Mouse (Mus musculus) CH12.LX (cell line): ENCODE data around the gene Gimap9. TPM values are rescaled to one million over a fixed set of nuclear protein-coding genes. Genes with fewer than 3 reads are reported as not detected.

Source experiments
- DNase-seq: peaks from one replicate; pipeline ENCODE4 v3.0.0-alpha.2; 2013; ENCODE audit errors: extremely low read depth
- H3K27ac ChIP-seq: 2 replicates; pipeline ENCODE4 v1.5.1; 2012; ENCODE audit warnings: low read depth, mild to moderate bottlenecking, control low read depth, moderate library complexity; ENCODE audit not compliant: insufficient read depth
- H3K27me3 ChIP-seq: replicated peaks from 2 replicates; pipeline ENCODE3; 2012; ENCODE audit warnings: inconsistent platforms
- H3K36me3 ChIP-seq, 2 experiments: replicated peaks in 1 of 2; 2 replicates each; pipeline versions ENCODE3 to v1.6.1; 2012; ENCODE audit warnings: inconsistent platforms in 1 of 2, low read length in 1 of 2, mild to moderate bottlenecking in 1 of 2, mixed read lengths in 1 of 2, moderate library complexity in 1 of 2; ENCODE audit not compliant: control insufficient read depth in 1 of 2, insufficient read depth in 1 of 2
- H3K4me1 ChIP-seq, 2 experiments: 2 replicates each; pipeline ENCODE4 v1.6.1; 2012; ENCODE audit warnings: inconsistent platforms in 1 of 2, moderate library complexity in 1 of 2; ENCODE audit not compliant: insufficient read depth in 2 of 2, control insufficient read depth in 1 of 2
- H3K4me2 ChIP-seq: 2 replicates; pipeline ENCODE4 v1.6.1; 2012; ENCODE audit warnings: low read depth, mild to moderate bottlenecking, control low read depth; ENCODE audit not compliant: poor library complexity, insufficient read depth, severe bottlenecking
- H3K4me3 ChIP-seq, 3 experiments: fragments of 150-350 bp in 1 of 3; sonication (generic) in 1 of 3; replicated peaks in 1 of 3; 2 replicates each; pipeline versions ENCODE3 to v1.5.1; 2011 to 2012; ENCODE audit warnings: low read depth in 2 of 3, low read length in 2 of 3, mild to moderate bottlenecking in 2 of 3, moderate library complexity in 2 of 3, control low read depth in 1 of 3, improper control_type of control experiment in 1 of 3, inconsistent platforms in 1 of 3, mixed read lengths in 1 of 3; ENCODE audit not compliant: poor library complexity in 1 of 3
- H3K79me2 ChIP-seq: replicated peaks from 2 replicates; pipeline ENCODE4 v1.6.1; 2012; ENCODE audit warnings: mild to moderate bottlenecking, moderate library complexity; ENCODE audit not compliant: control insufficient read depth, poor library complexity, insufficient read depth, severe bottlenecking; ENCODE audit errors: extremely low read depth
- H3K9ac ChIP-seq: 2 replicates; pipeline ENCODE4 v1.6.1; 2012; ENCODE audit warnings: low read depth, mild to moderate bottlenecking, control low read depth, moderate library complexity; ENCODE audit not compliant: insufficient read depth
- H3K9me3 ChIP-seq: replicated peaks from 2 replicates; pipeline ENCODE3; 2012; ENCODE audit warnings: low read length, inconsistent platforms, mixed read lengths
- CHD1 ChIP-seq: IDR thresholded peaks from 2 replicates; pipeline ENCODE4 v1.6.1; 2012; ENCODE audit warnings: low read depth, low read length, improper control_type of control experiment, inconsistent platforms
- CTCF ChIP-seq, 2 experiments: IDR thresholded peaks in 1 of 2; conservative IDR thresholded peaks in 1 of 2; 2 replicates each; pipeline ENCODE4 v1.5.1; 2011 to 2012; ENCODE audit warnings: low read depth in 2 of 2, low read length in 2 of 2, improper control_type of control experiment in 1 of 2, inconsistent platforms in 1 of 2, mild to moderate bottlenecking in 1 of 2, moderate library complexity in 1 of 2
- E2F4 ChIP-seq: IDR thresholded peaks from 2 replicates; pipeline ENCODE4 v1.6.1; 2011; ENCODE audit warnings: low read depth, low read length, improper control_type of control experiment; ENCODE audit not compliant: insufficient replicate concordance
- ELF1 ChIP-seq: IDR thresholded peaks from 2 replicates; pipeline ENCODE4 v1.6.1; 2014; ENCODE audit warnings: low read depth, mild to moderate bottlenecking, inconsistent platforms, low read length, improper control_type of control experiment
- EP300 ChIP-seq: IDR thresholded peaks from 2 replicates; pipeline ENCODE4 v1.6.1; 2011; ENCODE audit warnings: low read length, improper control_type of control experiment
- ETS1 ChIP-seq: conservative IDR thresholded peaks from 2 replicates; pipeline ENCODE4 v1.6.1; 2012; ENCODE audit warnings: low read depth, mild to moderate bottlenecking, inconsistent platforms, low read length, improper control_type of control experiment, moderate library complexity
- JUN ChIP-seq: IDR thresholded peaks from 2 replicates; pipeline ENCODE4 v1.6.1; 2011; ENCODE audit warnings: low read depth, mild to moderate bottlenecking, low read length, improper control_type of control experiment, moderate library complexity; ENCODE audit not compliant: insufficient read depth
- KAT2A ChIP-seq: IDR thresholded peaks from 2 replicates; pipeline ENCODE4 v1.6.1; 2012; ENCODE audit warnings: low read length, improper control_type of control experiment, inconsistent platforms; ENCODE audit not compliant: insufficient replicate concordance
- MAFK ChIP-seq: IDR thresholded peaks from 2 replicates; pipeline ENCODE4 v1.6.1; 2011; ENCODE audit warnings: low read length, improper control_type of control experiment; ENCODE audit not compliant: insufficient replicate concordance
- MAX ChIP-seq: IDR thresholded peaks from 2 replicates; pipeline ENCODE4 v1.6.1; 2011; ENCODE audit warnings: low read length, improper control_type of control experiment
- MAZ ChIP-seq: IDR thresholded peaks from 2 replicates; pipeline ENCODE4 v1.6.1; 2012; ENCODE audit warnings: low read depth, mild to moderate bottlenecking, inconsistent platforms, low read length, improper control_type of control experiment, moderate library complexity
- MEF2A ChIP-seq: IDR thresholded peaks from 2 replicates; pipeline ENCODE4 v1.6.1; 2014; ENCODE audit warnings: low read depth, mild to moderate bottlenecking, inconsistent platforms, low read length, improper control_type of control experiment, borderline replicate concordance
- MYC ChIP-seq: IDR thresholded peaks from 2 replicates; pipeline ENCODE4 v1.6.1; 2011; ENCODE audit warnings: low read depth, mild to moderate bottlenecking, improper control_type of control experiment, low read length
- NELFE ChIP-seq: IDR thresholded peaks from 2 replicates; pipeline ENCODE4 v1.6.1; 2011; ENCODE audit warnings: low read depth, low read length, improper control_type of control experiment
- NRF1 ChIP-seq: IDR thresholded peaks from 2 replicates; pipeline ENCODE4 v1.6.1; 2014; ENCODE audit warnings: low read depth, mild to moderate bottlenecking, inconsistent platforms, low read length, improper control_type of control experiment, moderate library complexity
- PAX5 ChIP-seq: IDR thresholded peaks from 2 replicates; pipeline ENCODE4 v1.6.1; 2012; ENCODE audit warnings: low read length, inconsistent platforms, mixed read lengths
- RCOR1 ChIP-seq: conservative IDR thresholded peaks from 2 replicates; pipeline ENCODE4 v1.6.1; 2012; ENCODE audit warnings: low read depth, mild to moderate bottlenecking, inconsistent platforms, low read length, improper control_type of control experiment
- SIN3A ChIP-seq: IDR thresholded peaks from 2 replicates; pipeline ENCODE4 v1.6.1; 2012; ENCODE audit warnings: low read length, improper control_type of control experiment, inconsistent platforms
- SMC3 ChIP-seq: IDR thresholded peaks from 2 replicates; pipeline ENCODE4 v1.6.1; 2011; ENCODE audit warnings: low read depth, low read length, improper control_type of control experiment
- TBP ChIP-seq: conservative IDR thresholded peaks from 2 replicates; pipeline ENCODE4 v1.6.1; 2011; ENCODE audit warnings: low read depth, low read length, improper control_type of control experiment
- TCF12 ChIP-seq: IDR thresholded peaks from 2 replicates; pipeline ENCODE4 v1.6.1; 2014; ENCODE audit warnings: low read depth, mild to moderate bottlenecking, inconsistent platforms, low read length, improper control_type of control experiment
- ZC3H11A ChIP-seq: IDR thresholded peaks from 2 replicates; pipeline ENCODE4 v1.6.1; 2012; ENCODE audit warnings: low read depth, mild to moderate bottlenecking, inconsistent platforms, low read length, improper control_type of control experiment
- ZKSCAN1 ChIP-seq: IDR thresholded peaks from 2 replicates; pipeline ENCODE4 v1.6.1; 2012; ENCODE audit warnings: low read depth, inconsistent platforms, low read length, improper control_type of control experiment, borderline replicate concordance
- ZNF384 ChIP-seq: IDR thresholded peaks from 2 replicates; pipeline ENCODE4 v1.6.1; 2012; ENCODE audit warnings: low read depth, low read length, improper control_type of control experiment, inconsistent platforms
- dilution Hi-C: fragments of 300-500 bp; cut with MboI; formaldehyde crosslinking; loops from 2 replicates; pipeline ENCODE4 v1.14.3; 2020; ENCODE audit warnings: low sequenced_read_pairs; ENCODE audit not compliant: extremely low pct_unique_long_range_greater_than_20kb, extremely low pct_ligation_motif_present
- in situ Hi-C: fragments of 300-500 bp; cut with MboI; formaldehyde crosslinking; loops from 3 replicates; pipeline ENCODE4 v1.14.3; 2019; ENCODE audit warnings: low sequenced_read_pairs, low pct_ligation_motif_present, low pct_unique_long_range_greater_than_20kb, mixed read lengths
- polyA plus RNA-seq: library from polyadenylated mRNA; unstranded; fragments of >175 nt; gene quantifications from 2 replicates; pipeline ENCODE4 v1.2.1, GENCODE M21; 2012; ENCODE audit warnings: low read depth; ENCODE audit not compliant: insufficient read length
- total RNA-seq, 2 experiments: library from RNA; depleted of rRNA; stranded (reverse); fragments of 300-350 nt in 1 of 2; fragments of >200 nt in 1 of 2; gene quantifications; 2 replicates each; pipeline ENCODE4 v1.2.3; 2012 to 2014

The Gimap9 gene
- total and polyA plus RNA-seq, 3 experiments, result 31.0 to 75.1 (median 46.1) TPM

DNA sequence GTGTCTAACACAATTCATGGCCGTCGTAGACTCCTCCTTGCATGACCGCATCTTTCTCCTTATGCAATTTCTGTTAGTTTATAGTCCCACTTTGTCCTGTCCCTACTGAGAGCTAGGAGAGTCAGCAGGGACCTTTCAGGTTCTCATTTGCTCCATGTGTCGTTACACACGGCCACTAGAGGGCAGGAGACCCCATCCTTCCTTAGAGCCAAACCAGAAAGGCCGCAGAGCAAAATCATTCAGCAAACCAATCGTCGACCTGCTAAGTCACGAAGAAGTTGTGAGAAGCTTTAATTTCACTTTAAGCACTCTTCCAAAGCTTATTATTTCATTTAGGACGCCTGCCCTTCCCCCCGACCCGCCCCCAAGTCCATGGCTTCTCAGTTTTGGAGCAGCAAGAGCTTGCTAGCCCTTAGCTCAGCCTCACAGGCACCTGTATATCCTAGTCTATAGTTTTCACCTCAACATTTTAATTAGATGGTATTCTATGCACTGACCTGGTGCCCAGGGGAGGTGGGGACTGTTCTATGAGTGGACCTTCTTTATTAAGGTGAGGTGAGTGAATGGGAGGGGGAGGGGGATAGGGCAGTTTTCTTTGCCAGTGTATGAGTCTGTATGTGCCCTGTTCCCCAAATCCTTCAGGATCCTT lies 30.1 kb upstream of the Gimap9 start (continued):
- TF ChIP-seq ZC3H11A (peak; percentile 75), CTCF (conservative IDR thresholded peaks at IDR 0.05 in 1 of 2, IDR thresholded peaks at IDR 0.05 in 1 of 2; ENCODE audit: low read depth in 2 of 2, low read length in 2 of 2) (peak; percentile 71 to 95), KAT2A (no peak), MYC (0 out of 2 replicates have a peak, but pooled peaks have one; percentile 66), RCOR1 (no peak), ETS1 (no peak), MAZ (0 out of 2 replicates have a peak, but pooled peaks have one; percentile 17), TCF12 (no peak; the same call in 1 of the 2 replicates), EP300 (no peak), E2F4 (no peak), CHD1 (0 out of 2 replicates have a peak, but pooled peaks have one; percentile 63)

GRCm38 (mm10) chr6:48646309-48646690 lies 29.6 kb upstream of the Gimap9 start:
- TF ChIP-seq TCF12 (0 out of 2 replicates have a peak, but pooled peaks have one; percentile 3), ZNF384 (no peak), JUN (peak; percentile 9; the same call in 1 of the 2 replicates), CTCF (conservative IDR thresholded peaks at IDR 0.05 in 1 of 2, IDR thresholded peaks at IDR 0.05 in 1 of 2; ENCODE audit: low read depth in 2 of 2, low read length in 2 of 2) (no peak)
- Histone ChIP-seq H3K9ac (peak overlapping the region; percentile 9; the same call in 1 of the 2 replicates), H3K27me3 (no peaks in the 10 kb centered on the region), H3K27ac (peak overlapping the region; percentile 55), H3K36me3 (peaks cover 26 to 31% of the 10 kb centered on the region in 2 experiments), H3K79me2 (peaks cover 27% of the 10 kb centered on the region), H3K9me3 (peaks cover 8% of the 10 kb centered on the region), H3K4me2 (no peak overlapping the region), H3K4me1 (peaks cover 17 to 45% of the 10 kb centered on the region in 2 experiments), H3K4me3 (no peak overlapping the region)
- in situ Hi-C loops, result loop anchor here (5.0 to 25.0 kb wide), 5 partner anchors 36 to 469 kb away; partner anchors contain the start of genes Doxl2, Gimap3 and Gimap4
- dilution Hi-C loops, result loop anchor here (25.0 kb wide), 1 partner anchor 116 kb away; the partner anchor contains the start of gene Gimap3
- DNase-seq, result no peak

- DNase-seq, result peak; percentile 93
- peaks cover 17 to 41% of the 10 kb centered on the region in 2 experiments for H3K4me1 ChIP-seq
- dilution Hi-C loops, result loop anchor here (25.0 kb wide), 1 partner anchor 115 kb away; the partner anchor contains the start of gene Gimap3
- TF ChIP-seq KAT2A (no peak), NELFE (no peak; the same call in 1 of the 2 replicates), SMC3 (peak; percentile 99), NRF1 (0 out of 2 replicates have a peak, but pooled peaks have one; percentile 14), PAX5 (no peak), MAX (0 out of 2 replicates have a peak, but pooled peaks have one; percentile 60), CTCF (conservative IDR thresholded peaks at IDR 0.05 in 1 of 2, IDR thresholded peaks at IDR 0.05 in 1 of 2; ENCODE audit: low read depth in 2 of 2, low read length in 2 of 2) (peak; percentile 52 to 98), ZKSCAN1 (no peak), ELF1 (peak; percentile 84), EP300 (no peak), MAZ (peak; percentile 91), TCF12 (peak; percentile 56), MEF2A (peak; percentile 55), RCOR1 (peak; percentile 59; the same call in 1 of the 2 replicates), TBP (no peak), CHD1 (no peak), E2F4 (no peak), MAFK (no peak), SIN3A (peak; percentile 55)
These were observed 28.9 kb upstream of the Gimap9 start, which contains the start of gene Gimap8 for GRCm38 (mm10) chr6:48646995-48647394. Gimap8 (plus strand) TSS chr6:48647234.

More at GRCm38 (mm10) chr6:48646995-48647394, 28.9 kb upstream of the Gimap9 start, which contains the start of gene Gimap8:
- H3K9me3 ChIP-seq, result peaks cover 8% of the 10 kb centered on the region
- H3K27ac ChIP-seq, result peak within 1 kb of the TSS; percentile 66
- in situ Hi-C loops, result loop anchor here (5.0 to 25.0 kb wide), 5 partner anchors 35 to 470 kb away; partner anchors contain the start of genes Doxl2, Gimap3 and Gimap4
- H3K36me3 ChIP-seq, result peaks cover 32 to 37% of the 10 kb centered on the region in 2 experiments
- peaks cover 27% of the 10 kb centered on the region for H3K79me2 ChIP-seq
- no peaks in the 10 kb centered on the region for H3K27me3 ChIP-seq
- peak within 1 kb of the TSS; percentile 65 to 84 (median 75) for H3K4me3 ChIP-seq
- H3K9ac ChIP-seq, result peak within 1 kb of the TSS; percentile 81
- H3K4me2 ChIP-seq, result peak within 1 kb of the TSS; percentile 80
